Mouse (Mus musculus): Measurements from ENCODE around the gene Hcrtr2. TPM values are rescaled to one million over a fixed set of nuclear protein-coding genes. Genes with fewer than 3 reads are reported as not detected.

Hcrtr2 gene
- polyA plus RNA-seq, 1 experiment from 2014 or later, result 1.2 TPM

DNA sequence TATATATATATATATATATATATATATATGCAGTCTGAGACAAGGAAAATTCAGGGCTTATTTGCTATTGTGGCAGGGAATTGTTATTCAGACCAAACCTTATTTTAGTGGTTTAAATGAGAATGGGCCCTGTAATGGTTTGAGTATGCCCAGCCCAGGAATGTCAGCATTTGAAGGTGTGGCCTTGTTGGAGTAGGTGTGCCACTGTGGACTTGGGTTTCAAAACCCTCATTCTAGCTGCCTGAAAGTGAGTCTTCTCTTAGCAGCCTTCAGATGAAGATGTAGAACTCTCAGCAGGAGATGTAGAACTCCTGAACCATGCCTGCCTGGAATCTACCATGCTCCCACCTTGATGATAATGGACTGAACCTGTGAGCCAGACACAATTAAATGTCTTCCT, 9.7 kb downstream of the Hcrtr2 start:
- Histone ChIP-seq H3K9ac (no peak overlapping the region), H3K9me3 (replicated peaks) (no peaks in the 10 kb centered on the region), H3K4me3 (no peak overlapping the region), H3K27ac (no peak overlapping the region), H3K27me3 (no peaks in the 10 kb centered on the region), H3K4me1 (no peaks in the 10 kb centered on the region), H3K4me2 (no peak overlapping the region), H3K36me3 (ENCODE audit: poor library complexity, severe bottlenecking) (no peaks in the 10 kb centered on the region)
- no peak for ATAC-seq

DNA sequence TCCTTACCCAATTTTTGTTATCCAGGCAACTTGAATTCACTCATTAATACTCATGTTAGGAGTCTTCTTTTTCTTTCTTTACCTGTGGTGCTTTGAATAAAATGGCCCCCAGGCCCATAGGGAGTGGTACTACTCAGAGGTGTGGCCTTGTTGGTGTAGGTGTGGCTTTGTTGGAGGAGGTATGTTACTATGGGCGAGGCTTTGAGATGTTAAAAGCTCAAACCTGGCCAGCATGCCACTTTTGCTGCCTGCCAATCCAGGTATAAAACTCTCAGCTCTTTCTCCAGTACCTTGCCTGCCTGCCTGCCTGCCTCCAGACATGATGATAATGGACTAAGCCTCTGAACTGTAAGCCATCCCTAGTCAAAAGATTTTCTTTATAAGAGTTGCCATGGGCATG, 11.4 kb downstream of the Hcrtr2 start:
- no peaks in the 10 kb centered on the region for H3K36me3 ChIP-seq (ENCODE audit: poor library complexity, severe bottlenecking)
- H3K27ac ChIP-seq, result no peak overlapping the region
- H3K4me1 ChIP-seq, result no peaks in the 10 kb centered on the region
- no peak for ATAC-seq
- H3K4me2 ChIP-seq, result no peak overlapping the region
- no peak overlapping the region for H3K9ac ChIP-seq
- no peak overlapping the region for H3K4me3 ChIP-seq
- no peaks in the 10 kb centered on the region for H3K9me3 ChIP-seq (replicated peaks)
- H3K27me3 ChIP-seq, result no peaks in the 10 kb centered on the region
- WGBS, result 41% methylated on average over 1 of the region's 1 CpGs

DNA sequence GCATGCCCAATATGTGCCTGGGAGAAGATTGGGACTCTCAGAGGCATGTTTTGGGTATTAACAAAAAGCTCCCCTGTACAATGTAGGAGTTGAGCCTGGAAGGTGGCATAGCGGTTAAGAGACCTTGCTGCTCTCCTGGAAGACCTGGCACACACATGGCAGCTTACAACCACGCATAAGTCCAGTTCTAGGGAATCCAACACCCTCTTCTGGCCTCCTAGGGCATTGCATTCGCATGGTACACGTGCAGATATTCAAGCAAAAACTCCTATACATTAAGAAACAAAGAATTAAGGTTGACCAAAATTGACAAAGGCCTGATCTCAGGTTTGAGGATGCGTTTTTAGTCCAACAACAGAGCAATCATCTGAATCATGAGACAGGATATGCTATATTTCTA, 32.3 kb downstream of the Hcrtr2 start:
- Histone ChIP-seq H3K9ac (no peak overlapping the region), H3K36me3 (ENCODE audit: poor library complexity, severe bottlenecking) (no peaks in the 10 kb centered on the region), H3K4me3 (no peak overlapping the region), H3K4me1 (no peaks in the 10 kb centered on the region), H3K9me3 (replicated peaks) (no peaks in the 10 kb centered on the region), H3K27ac (no peak overlapping the region), H3K4me2 (no peak overlapping the region), H3K27me3 (no peaks in the 10 kb centered on the region)
- no peak for ATAC-seq
- WGBS, result 78% methylated on average over 5 of the region's 5 CpGs

DNA sequence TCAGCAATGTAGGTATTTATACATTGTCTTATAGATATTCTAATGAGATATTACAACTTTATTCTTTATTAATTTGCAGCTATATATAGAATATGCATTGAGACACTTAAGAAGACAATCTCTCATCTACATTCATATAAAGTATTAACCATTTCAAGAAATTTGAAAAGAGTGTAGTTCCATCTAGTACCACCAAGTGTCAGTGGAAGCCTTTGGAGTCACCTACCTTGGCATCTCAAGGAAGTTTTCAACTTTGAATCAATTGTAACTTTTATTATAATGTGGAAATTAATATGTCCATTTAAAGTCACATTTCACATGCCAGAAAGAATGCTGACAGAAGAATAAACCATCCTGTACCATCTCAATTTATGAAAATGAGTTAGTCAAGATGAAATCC, 52.8 kb downstream of the Hcrtr2 start:
- H3K4me1 ChIP-seq, result no peaks in the 10 kb centered on the region
- no peak overlapping the region for H3K9ac ChIP-seq
- H3K27ac ChIP-seq, result no peak overlapping the region
- no peaks in the 10 kb centered on the region for H3K36me3 ChIP-seq (ENCODE audit: poor library complexity, severe bottlenecking)
- H3K4me3 ChIP-seq, result no peak overlapping the region
- no peak overlapping the region for H3K4me2 ChIP-seq
- peak; percentile 59; the same call in 1 of the 2 replicates for ATAC-seq
- no peaks in the 10 kb centered on the region for H3K27me3 ChIP-seq
- no peaks in the 10 kb centered on the region for H3K9me3 ChIP-seq (replicated peaks)

GRCm38 (mm10) chr9:76257731-76258130, 65.9 kb downstream of the Hcrtr2 start:
- no peak overlapping the region for H3K27ac ChIP-seq
- no peaks in the 10 kb centered on the region for H3K4me1 ChIP-seq
- no peaks in the 10 kb centered on the region for H3K36me3 ChIP-seq (ENCODE audit: poor library complexity, severe bottlenecking)
- no peak overlapping the region for H3K4me2 ChIP-seq
- 84% methylated on average over 5 of the region's 5 CpGs for WGBS
- no peak overlapping the region for H3K4me3 ChIP-seq
- no peak for ATAC-seq
- no peaks in the 10 kb centered on the region for H3K27me3 ChIP-seq
- no peak overlapping the region for H3K9ac ChIP-seq
- no peaks in the 10 kb centered on the region for H3K9me3 ChIP-seq (replicated peaks)

DNA sequence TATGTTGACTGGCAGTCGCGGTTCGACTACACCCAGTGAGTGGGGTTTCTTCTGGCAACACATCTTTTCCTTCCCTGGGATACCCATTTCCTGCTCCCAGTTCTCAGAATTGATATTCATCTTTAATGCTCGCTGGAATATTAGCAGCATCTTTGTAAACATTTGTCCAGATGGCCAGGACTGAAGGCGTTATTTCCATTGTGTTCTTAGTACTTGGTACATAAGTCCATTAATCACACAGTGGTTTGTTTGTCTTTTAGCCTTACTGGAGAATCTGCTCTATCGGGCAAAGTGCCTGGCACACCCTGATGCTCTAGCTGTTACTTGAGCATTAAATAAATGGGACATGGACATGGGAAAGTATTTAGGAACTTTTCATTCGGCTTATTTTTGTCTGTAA, 71.1 kb downstream of the Hcrtr2 start:
- H3K27ac ChIP-seq, result no peak overlapping the region
- no peaks in the 10 kb centered on the region for H3K4me1 ChIP-seq
- H3K9ac ChIP-seq, result no peak overlapping the region
- no peak for ATAC-seq
- H3K4me3 ChIP-seq, result no peak overlapping the region
- H3K27me3 ChIP-seq, result no peaks in the 10 kb centered on the region
- H3K36me3 ChIP-seq (ENCODE audit: poor library complexity, severe bottlenecking), result no peaks in the 10 kb centered on the region
- 87% methylated on average over 7 of the region's 7 CpGs for WGBS
- no peak overlapping the region for H3K4me2 ChIP-seq
- H3K9me3 ChIP-seq (replicated peaks), result no peaks in the 10 kb centered on the region

DNA sequence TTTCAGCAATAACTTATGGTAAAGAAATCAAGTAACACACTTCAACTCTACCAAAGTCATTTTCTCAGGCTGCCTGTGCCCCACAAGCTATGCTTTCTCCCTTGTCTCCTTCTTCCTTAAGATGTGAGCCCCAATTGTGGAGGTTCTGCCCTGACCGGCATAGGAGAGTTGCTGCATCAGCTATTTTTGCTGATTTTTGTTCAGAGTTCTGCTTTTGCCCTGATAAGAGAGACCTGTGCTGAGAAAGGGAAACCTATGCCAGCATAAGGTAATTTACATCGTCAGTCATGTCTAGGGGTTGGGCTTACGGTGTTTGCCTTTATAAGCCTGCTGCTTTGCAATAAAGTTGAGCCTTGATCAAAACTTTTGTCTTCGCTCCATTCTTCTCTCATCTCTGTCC, 71.5 kb downstream of the Hcrtr2 start:
- no peak for ATAC-seq
- 93% methylated on average over 4 of the region's 4 CpGs for WGBS
- Histone ChIP-seq H3K27me3 (no peaks in the 10 kb centered on the region), H3K4me1 (no peaks in the 10 kb centered on the region), H3K4me3 (no peak overlapping the region), H3K4me2 (no peak overlapping the region), H3K9ac (no peak overlapping the region), H3K27ac (no peak overlapping the region), H3K9me3 (replicated peaks) (no peaks in the 10 kb centered on the region), H3K36me3 (ENCODE audit: poor library complexity, severe bottlenecking) (no peaks in the 10 kb centered on the region)

DNA sequence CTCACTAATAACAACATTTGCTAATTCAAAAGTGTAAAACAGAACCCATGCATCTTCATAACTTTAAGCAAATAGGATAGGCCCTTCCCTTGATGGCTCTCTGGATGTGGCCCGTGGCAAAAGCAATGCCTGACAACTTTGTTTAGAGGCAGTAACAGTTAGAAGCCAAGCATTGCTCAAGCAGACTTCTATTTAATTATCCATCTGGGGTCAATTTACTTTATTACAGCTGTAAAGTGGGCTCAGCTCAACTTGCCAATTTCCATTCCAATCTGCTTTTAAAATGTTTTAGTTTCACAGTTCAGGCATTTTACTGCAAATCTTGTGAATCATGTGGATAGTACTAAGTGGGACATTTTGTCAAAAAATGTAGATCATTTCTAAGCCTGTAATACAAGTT, 81.3 kb downstream of the Hcrtr2 start:
- Histone ChIP-seq H3K9ac (no peak overlapping the region), H3K9me3 (replicated peaks) (no peaks in the 10 kb centered on the region), H3K27me3 (no peaks in the 10 kb centered on the region), H3K4me2 (no peak overlapping the region), H3K27ac (no peak overlapping the region), H3K4me3 (no peak overlapping the region), H3K4me1 (no peaks in the 10 kb centered on the region), H3K36me3 (ENCODE audit: poor library complexity, severe bottlenecking) (no peaks in the 10 kb centered on the region)
- 93% methylated on average over 1 of the region's 1 CpGs for WGBS
- no peak for ATAC-seq

GRCm38 (mm10) chr9:76237946-76238345, 85.7 kb downstream of the Hcrtr2 start:
- Histone ChIP-seq H3K27me3 (no peaks in the 10 kb centered on the region), H3K4me3 (no peak overlapping the region), H3K36me3 (ENCODE audit: poor library complexity, severe bottlenecking) (no peaks in the 10 kb centered on the region), H3K27ac (no peak overlapping the region), H3K4me2 (no peak overlapping the region), H3K9me3 (replicated peaks) (no peaks in the 10 kb centered on the region), H3K9ac (no peak overlapping the region), H3K4me1 (peaks cover 6% of the 10 kb centered on the region)
- no peak for ATAC-seq
- WGBS, result 79% methylated on average over 5 of the region's 5 CpGs

GRCm38 (mm10) chr9:76237243-76237642, 86.4 kb downstream of the Hcrtr2 start:
- H3K27ac ChIP-seq, result no peak overlapping the region
- ATAC-seq, result peak; percentile 53; the same call in 1 of the 2 replicates
- H3K27me3 ChIP-seq, result no peaks in the 10 kb centered on the region
- no peaks in the 10 kb centered on the region for H3K36me3 ChIP-seq (ENCODE audit: poor library complexity, severe bottlenecking)
- no peak overlapping the region for H3K4me2 ChIP-seq
- WGBS, result 62% methylated on average over 12 of the region's 12 CpGs
- H3K4me3 ChIP-seq, result no peak overlapping the region
- no peak overlapping the region for H3K9ac ChIP-seq
- H3K9me3 ChIP-seq (replicated peaks), result no peaks in the 10 kb centered on the region
- H3K4me1 ChIP-seq, result peaks cover 6% of the 10 kb centered on the region

DNA sequence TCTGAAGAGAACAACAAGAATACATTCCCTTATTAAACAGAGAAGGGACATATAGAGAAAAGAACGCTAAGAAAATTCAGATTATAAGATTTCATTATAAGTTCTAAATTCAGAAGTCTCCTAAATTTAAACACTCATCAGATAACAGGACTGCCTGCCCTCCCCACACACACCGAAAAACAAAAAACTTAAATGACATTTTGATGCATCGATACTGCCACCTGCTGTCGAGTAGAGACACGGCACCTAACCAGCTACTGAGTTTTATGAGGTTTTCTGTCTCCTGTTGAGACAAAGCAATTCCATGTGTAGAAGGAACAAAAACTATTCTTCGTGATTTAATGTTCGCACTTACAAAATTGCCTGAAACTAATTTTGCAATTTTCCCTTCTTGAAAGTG, 87.0 kb downstream of the Hcrtr2 start:
- Histone ChIP-seq H3K4me3 (peak overlapping the region; percentile 40), H3K9me3 (replicated peaks) (no peaks in the 10 kb centered on the region), H3K27ac (no peak overlapping the region), H3K4me1 (peaks cover 6% of the 10 kb centered on the region), H3K27me3 (no peaks in the 10 kb centered on the region), H3K36me3 (ENCODE audit: poor library complexity, severe bottlenecking) (no peaks in the 10 kb centered on the region), H3K4me2 (peak overlapping the region; percentile 73), H3K9ac (no peak overlapping the region)
- peak; percentile 87 for ATAC-seq
- WGBS, result under 1% methylated on average over 7 of the region's 7 CpGs

GRCm38 (mm10) chr9:76235945-76236503, 87.6 kb downstream of the Hcrtr2 start:
- 2% methylated on average over 14 of the region's 14 CpGs for WGBS
- no peak overlapping the region for H3K27ac ChIP-seq

DNA sequence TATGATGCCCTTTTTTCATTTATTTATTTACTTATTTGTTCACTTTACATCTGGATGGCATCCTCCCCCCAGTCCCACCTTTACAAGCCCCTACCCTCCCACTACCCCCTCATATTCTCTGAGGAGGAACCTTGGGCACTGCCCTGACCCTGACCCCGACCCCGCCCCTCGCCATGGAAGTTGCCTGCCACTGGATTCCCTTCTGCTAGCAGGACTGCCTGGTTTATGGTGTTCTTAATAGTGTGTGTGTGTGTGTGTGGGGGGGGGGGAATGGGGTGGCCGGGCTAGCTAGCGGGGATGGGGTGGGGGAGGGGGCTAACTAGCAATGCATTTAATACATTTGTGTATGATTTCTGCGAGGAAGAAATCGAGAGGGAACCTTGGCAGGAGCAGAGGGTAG, 88.8 kb downstream of the Hcrtr2 start:
- Histone ChIP-seq H3K4me3 (no peak overlapping the region), H3K4me1 (peaks cover 6% of the 10 kb centered on the region), H3K4me2 (no peak overlapping the region), H3K9me3 (replicated peaks) (no peaks in the 10 kb centered on the region), H3K36me3 (ENCODE audit: poor library complexity, severe bottlenecking) (no peaks in the 10 kb centered on the region), H3K27ac (no peak overlapping the region), H3K9ac (no peak overlapping the region), H3K27me3 (no peaks in the 10 kb centered on the region)
- ATAC-seq, result no peak
- WGBS, result 64% methylated on average over 7 of the region's 7 CpGs

More at GRCm38 (mm10) chr9:76235945-76236503, 87.6 kb downstream of the Hcrtr2 start:
- no peaks in the 10 kb centered on the region for H3K36me3 ChIP-seq (ENCODE audit: poor library complexity, severe bottlenecking)
- H3K4me1 ChIP-seq, result peaks cover 6% of the 10 kb centered on the region
- no peaks in the 10 kb centered on the region for H3K9me3 ChIP-seq (replicated peaks)
- peak overlapping the region; percentile 62 for H3K9ac ChIP-seq
- ATAC-seq, result peak; percentile 76
- peak overlapping the region; percentile 40 for H3K4me3 ChIP-seq
- no peaks in the 10 kb centered on the region for H3K27me3 ChIP-seq
- H3K4me2 ChIP-seq, result peak overlapping the region; percentile 73

Measured in forebrain, embryonic 13.5 days (tissue).